Mouse (Mus musculus) adrenal gland, adult 8-10 months (tissue): Measurements from ENCODE around the gene Gm266. TPM values are rescaled to one million over a fixed set of nuclear protein-coding genes. Genes with fewer than 3 reads are reported as not detected.

Source experiments
- DNase-seq: peaks from one replicate; pipeline ENCODE4 v3.0.0; 2022
- total RNA-seq, 4 experiments: library from RNA; stranded (reverse); gene quantifications; 2 replicates each; pipeline ENCODE4 v1.2.4; 2022

Gm266 gene
- total RNA-seq, 4 experiments from 2014 or later, result not detected

GRCm38 (mm10) chr12:111500725-111501124 lies 15.1 kb upstream of the Gm266 start:
- no peak for DNase-seq

- no peak for DNase-seq
Observed at GRCm38 (mm10) chr12:111499617-111500016, 14.0 kb upstream of the Gm266 start.

GRCm38 (mm10) chr12:111497076-111497475 lies 11.5 kb upstream of the Gm266 start:
- no peak for DNase-seq

GRCm38 (mm10) chr12:111494931-111495330 lies 9.3 kb upstream of the Gm266 start:
- DNase-seq, result no peak

GRCm38 (mm10) chr12:111489261-111489865 lies 3.7 kb upstream of the Gm266 start:
- DNase-seq, result no peak

GRCm38 (mm10) chr12:111486455-111486854 lies 832 bp upstream of the Gm266 start:
- no peak for DNase-seq

- no peak for DNase-seq
Observed at GRCm38 (mm10) chr12:111485046-111485651, 474 bp downstream of the Gm266 start.

- no peak for DNase-seq
Observed at GRCm38 (mm10) chr12:111479917-111480316, 5.7 kb downstream of the Gm266 start.

- no peak for DNase-seq
Observed at GRCm38 (mm10) chr12:111478924-111479323, 6.7 kb downstream of the Gm266 start.

GRCm38 (mm10) chr12:111474893-111475643 lies 10.6 kb downstream of the Gm266 start:
- no peak for DNase-seq

- no peak for DNase-seq
Observed at GRCm38 (mm10) chr12:111474384-111474783, 11.2 kb downstream of the Gm266 start.

- no peak for DNase-seq
Observed at GRCm38 (mm10) chr12:111472886-111473285, 12.7 kb downstream of the Gm266 start.

GRCm38 (mm10) chr12:111471721-111472120 lies 13.9 kb downstream of the Gm266 start:
- no peak for DNase-seq

- no peak for DNase-seq
Observed at GRCm38 (mm10) chr12:111471119-111471518, 14.5 kb downstream of the Gm266 start.

GRCm38 (mm10) chr12:111469507-111469906 lies 16.1 kb downstream of the Gm266 start:
- DNase-seq, result no peak

GRCm38 (mm10) chr12:111468206-111468605 lies 17.4 kb downstream of the Gm266 start:
- DNase-seq, result no peak

- no peak for DNase-seq
Observed at GRCm38 (mm10) chr12:111466369-111466768, 19.3 kb downstream of the Gm266 start.

GRCm38 (mm10) chr12:111463570-111463969 lies 22.1 kb downstream of the Gm266 start:
- DNase-seq, result no peak

- DNase-seq, result no peak
Observed at GRCm38 (mm10) chr12:111457742-111458141, 27.9 kb downstream of the Gm266 start.

GRCm38 (mm10) chr12:111455860-111456259 lies 29.8 kb downstream of the Gm266 start:
- DNase-seq, result no peak

- no peak for DNase-seq
Observed at GRCm38 (mm10) chr12:111455311-111455846, 30.2 kb downstream of the Gm266 start.

GRCm38 (mm10) chr12:111454543-111455280 lies 30.9 kb downstream of the Gm266 start:
- DNase-seq, result no peak

GRCm38 (mm10) chr12:111454021-111454420 lies 31.6 kb downstream of the Gm266 start:
- no peak for DNase-seq
